Mouse (Mus musculus): ENCODE measurements around the gene Dock4. TPM values are rescaled to one million over a fixed set of nuclear protein-coding genes. Genes with fewer than 3 reads are reported as not detected.

Gene Dock4
- total and polyA plus RNA-seq, 2 experiments from 2014 or later = 10.5 to 30.9 TPM

- no peak overlapping the region for H3K4me3 ChIP-seq (ENCODE audit: low read depth, low read length)
- H3K4me1 ChIP-seq (ENCODE audit: insufficient read depth) = no peaks in the 10 kb centered on the region
- peaks cover 6% of the 10 kb centered on the region; the same call in 1 of the 2 replicates for H3K36me3 ChIP-seq (ENCODE audit: insufficient read depth)
- 81% methylated on average over 2 of the region's 2 CpGs for WGBS
- no peaks in the 10 kb centered on the region for H3K27me3 ChIP-seq (ENCODE audit: insufficient read depth, low read length)
- H3K9ac ChIP-seq = no peak overlapping the region
- ATAC-seq = no peak
- no peak overlapping the region for H3K4me2 ChIP-seq (ENCODE audit: low read depth)
- H3K9me3 ChIP-seq (ENCODE audit: low read length) = no peaks in the 10 kb centered on the region
- no peak for DNase-seq
- no peak overlapping the region for H3K27ac ChIP-seq (ENCODE audit: low read depth, low read length)
- TF ChIP-seq CTCF (IDR thresholded peaks at IDR 0.05; ENCODE audit: low read depth) = no peak
Measured at GRCm38 (mm10) chr12:40715174-40715573, 269.4 kb downstream of the Dock4 start.

- TF ChIP-seq CTCF (IDR thresholded peaks at IDR 0.05; ENCODE audit: low read depth) = no peak
- DNase-seq = no peak
Measured at GRCm38 (mm10) chr12:40728373-40728772, 282.6 kb downstream of the Dock4 start.

GRCm38 (mm10) chr12:40730756-40731155, 285.0 kb downstream of the Dock4 start:
- no peak for TF ChIP-seq CTCF (IDR thresholded peaks at IDR 0.05; ENCODE audit: low read depth)
- Histone ChIP-seq H3K9me3 (ENCODE audit: low read length) (no peaks in the 10 kb centered on the region), H3K9ac (no peak overlapping the region), H3K4me1 (ENCODE audit: insufficient read depth) (no peaks in the 10 kb centered on the region), H3K36me3 (ENCODE audit: insufficient read depth) (peaks cover 13% of the 10 kb centered on the region; the same call in 1 of the 2 replicates), H3K4me2 (ENCODE audit: low read depth) (no peak overlapping the region), H3K27ac (ENCODE audit: low read depth, low read length) (no peak overlapping the region), H3K4me3 (ENCODE audit: low read depth, low read length) (no peak overlapping the region), H3K27me3 (ENCODE audit: insufficient read depth, low read length) (no peaks in the 10 kb centered on the region)
- WGBS = 83% methylated on average over 3 of the region's 3 CpGs
- no peak for ATAC-seq
- no peak for DNase-seq

More at GRCm38 (mm10) chr12:40728373-40728772, 282.6 kb downstream of the Dock4 start:
- Histone ChIP-seq H3K9me3 (ENCODE audit: low read length) (no peaks in the 10 kb centered on the region), H3K27me3 (ENCODE audit: insufficient read depth, low read length) (no peaks in the 10 kb centered on the region), H3K4me3 (ENCODE audit: low read depth, low read length) (no peak overlapping the region), H3K27ac (ENCODE audit: low read depth, low read length) (no peak overlapping the region), H3K9ac (no peak overlapping the region), H3K4me1 (ENCODE audit: insufficient read depth) (no peaks in the 10 kb centered on the region), H3K4me2 (ENCODE audit: low read depth) (no peak overlapping the region), H3K36me3 (ENCODE audit: insufficient read depth) (peaks cover 9% of the 10 kb centered on the region; the same call in 1 of the 2 replicates)
- WGBS = 90% methylated on average over 2 of the region's 2 CpGs
- ATAC-seq = no peak

- no peak overlapping the region for H3K9ac ChIP-seq
- WGBS = 72% methylated on average over 7 of the region's 7 CpGs
- H3K27me3 ChIP-seq (ENCODE audit: insufficient read depth, low read length) = no peaks in the 10 kb centered on the region
- no peak overlapping the region for H3K27ac ChIP-seq (ENCODE audit: low read depth, low read length)
- no peak for TF ChIP-seq CTCF (IDR thresholded peaks at IDR 0.05; ENCODE audit: low read depth)
- H3K9me3 ChIP-seq (ENCODE audit: low read length) = no peaks in the 10 kb centered on the region
- H3K4me2 ChIP-seq (ENCODE audit: low read depth) = no peak overlapping the region
- ATAC-seq (peak; percentile 74), DNase-seq (no peak)
- peaks cover 2% of the 10 kb centered on the region; the same call in 1 of the 2 replicates for H3K36me3 ChIP-seq (ENCODE audit: insufficient read depth)
- no peak overlapping the region for H3K4me3 ChIP-seq (ENCODE audit: low read depth, low read length)
- H3K4me1 ChIP-seq (ENCODE audit: insufficient read depth) = no peaks in the 10 kb centered on the region
Measured at GRCm38 (mm10) chr12:40745501-40745900, 299.7 kb downstream of the Dock4 start.

GRCm38 (mm10) chr12:40746081-40746480, 300.3 kb downstream of the Dock4 start:
- no peak for DNase-seq
- Histone ChIP-seq H3K27ac (ENCODE audit: low read depth, low read length) (no peak overlapping the region), H3K36me3 (ENCODE audit: insufficient read depth) (no peaks in the 10 kb centered on the region; the same call in 1 of the 2 replicates), H3K4me1 (ENCODE audit: insufficient read depth) (no peaks in the 10 kb centered on the region), H3K4me3 (ENCODE audit: low read depth, low read length) (no peak overlapping the region), H3K9me3 (ENCODE audit: low read length) (no peaks in the 10 kb centered on the region), H3K27me3 (ENCODE audit: insufficient read depth, low read length) (no peaks in the 10 kb centered on the region), H3K9ac (no peak overlapping the region), H3K4me2 (ENCODE audit: low read depth) (no peak overlapping the region)
- no peak for TF ChIP-seq CTCF (IDR thresholded peaks at IDR 0.05; ENCODE audit: low read depth)
- 71% methylated on average over 3 of the region's 3 CpGs for WGBS
- ATAC-seq = peak; percentile 42

GRCm38 (mm10) chr12:40759281-40759680, 313.5 kb downstream of the Dock4 start:
- no peak for ATAC-seq
- Histone ChIP-seq H3K9me3 (ENCODE audit: low read length) (no peaks in the 10 kb centered on the region), H3K27ac (ENCODE audit: low read depth, low read length) (no peak overlapping the region)

GRCm38 (mm10) chr12:40767258-40767816, 321.6 kb downstream of the Dock4 start:
- no peaks in the 10 kb centered on the region for H3K4me1 ChIP-seq (ENCODE audit: insufficient read depth)
- H3K27ac ChIP-seq (ENCODE audit: low read depth, low read length) = no peak overlapping the region
- H3K36me3 ChIP-seq (ENCODE audit: insufficient read depth) = no peaks in the 10 kb centered on the region
- no peak for DNase-seq
- H3K4me3 ChIP-seq (ENCODE audit: low read depth, low read length) = no peak overlapping the region
- H3K27me3 ChIP-seq (ENCODE audit: insufficient read depth, low read length) = no peaks in the 10 kb centered on the region
- peak; percentile 66 for ATAC-seq
- H3K4me2 ChIP-seq (ENCODE audit: low read depth) = no peak overlapping the region
- WGBS = 18% methylated on average over 8 of the region's 8 CpGs
- H3K9ac ChIP-seq = no peak overlapping the region
- H3K9me3 ChIP-seq (ENCODE audit: low read length) = no peaks in the 10 kb centered on the region
- TF ChIP-seq CTCF (IDR thresholded peaks at IDR 0.05; ENCODE audit: low read depth) = no peak

More at GRCm38 (mm10) chr12:40759281-40759680, 313.5 kb downstream of the Dock4 start:
- Histone ChIP-seq H3K36me3 (ENCODE audit: insufficient read depth) (no peaks in the 10 kb centered on the region), H3K9ac (no peak overlapping the region), H3K4me3 (ENCODE audit: low read depth, low read length) (no peak overlapping the region), H3K27me3 (ENCODE audit: insufficient read depth, low read length) (no peaks in the 10 kb centered on the region), H3K4me1 (ENCODE audit: insufficient read depth) (no peaks in the 10 kb centered on the region), H3K4me2 (ENCODE audit: low read depth) (no peak overlapping the region)
- TF ChIP-seq CTCF (IDR thresholded peaks at IDR 0.05; ENCODE audit: low read depth) = no peak
- 95% methylated on average over 2 of the region's 2 CpGs for WGBS
- no peak for DNase-seq

All from forebrain, postnatal 0 days (tissue).